Mouse (Mus musculus) hindbrain, embryonic 11.5 days (tissue): Measurements from ENCODE around the gene Tmem33. TPM values are rescaled to one million over a fixed set of nuclear protein-coding genes. Genes with fewer than 3 reads are reported as not detected.

Source experiments
- ATAC-seq: fragments of 200-750 bp; cut with Nextera tagmentation; 2 replicates; pipeline ENCODE4 v1.8.0; 2017; ENCODE audit warnings: mild to moderate bottlenecking, moderate TSS enrichment, moderate library complexity; ENCODE audit not compliant: low FRiP score
- DNase-seq: peaks from one replicate; pipeline ENCODE4 v3.0.0-alpha.2; 2015; ENCODE audit warnings: low spot score
- H3K27ac ChIP-seq: fragments of 300-500 bp; sonication (generic); 2 replicates; pipeline ENCODE4 v1.5.1; 2014; ENCODE audit warnings: mild to moderate bottlenecking, low read depth, low read length
- H3K27me3 ChIP-seq: fragments of 300-500 bp; sonication (generic); 2 replicates; pipeline ENCODE4 v1.6.1; 2014; ENCODE audit warnings: mild to moderate bottlenecking, low read length, moderate library complexity, mixed read lengths; ENCODE audit not compliant: control insufficient read depth, insufficient read depth
- H3K36me3 ChIP-seq: fragments of 300-500 bp; sonication (generic); 2 replicates; pipeline ENCODE4 v1.6.1; 2014; ENCODE audit warnings: mild to moderate bottlenecking, low read length, moderate library complexity, mixed read lengths; ENCODE audit not compliant: control insufficient read depth, insufficient read depth
- H3K4me1 ChIP-seq: fragments of 300-500 bp; sonication (generic); replicated peaks from 2 replicates; pipeline ENCODE4 v1.6.1; 2014; ENCODE audit warnings: low read length, mixed read lengths; ENCODE audit not compliant: control insufficient read depth, insufficient read depth
- H3K4me2 ChIP-seq: fragments of 300-500 bp; sonication (generic); replicated peaks from 2 replicates; pipeline ENCODE4 v1.6.1; 2014; ENCODE audit warnings: mild to moderate bottlenecking, low read depth, low read length
- H3K4me3 ChIP-seq: fragments of 300-500 bp; sonication (generic); 2 replicates; pipeline ENCODE4 v1.5.1; 2014; ENCODE audit warnings: low read depth, low read length
- H3K9ac ChIP-seq: fragments of 300-500 bp; sonication (generic); 2 replicates; pipeline ENCODE4 v1.6.1; 2014; ENCODE audit warnings: low read depth, low read length
- H3K9me3 ChIP-seq: fragments of 300-500 bp; sonication (generic); 2 replicates; pipeline ENCODE4 v1.6.1; 2016; ENCODE audit warnings: low read length; ENCODE audit not compliant: control insufficient read depth
- WGBS: fragments of 180-500 bp; shearing (Covaris S2); extraction: QIAGEN DNeasy Blood & Tissue Kit; methylation state at CpG from one replicate; pipeline ENCODE4 v1.1.7; 2014; 5-methylcytosine and 5-hydroxymethylcytosine counted together
- polyA plus RNA-seq: library from polyadenylated mRNA; unstranded; fragments of >200 nt; fragmentation: Nextera tagmentation; extraction: Ambion mirVana; gene quantifications from 2 replicates; pipeline ENCODE4 v1.2.1, GENCODE M21; 2014

The Tmem33 gene
- polyA plus RNA-seq, 1 experiment from 2014 or later: 118 TPM

GRCm38 (mm10) chr5:67223391-67224121 lies 36.8 kb upstream of the Tmem33 start:
- no peak overlapping the region for H3K4me2 ChIP-seq
- 2% methylated on average over 15 of the region's 15 CpGs for WGBS
- H3K27me3 ChIP-seq: peaks cover 87% of the 10 kb centered on the region
- DNase-seq: no peak
- no peak overlapping the region for H3K4me3 ChIP-seq
- no peak overlapping the region for H3K9ac ChIP-seq
- peaks cover 4% of the 10 kb centered on the region for H3K9me3 ChIP-seq
- ATAC-seq: peak; percentile 12; the same call in 1 of the 2 replicates
- no peaks in the 10 kb centered on the region for H3K36me3 ChIP-seq
- peaks cover 10% of the 10 kb centered on the region for H3K4me1 ChIP-seq
- H3K27ac ChIP-seq: peak overlapping the region; percentile 43

GRCm38 (mm10) chr5:67224122-67224502 lies 36.3 kb upstream of the Tmem33 start:
- Histone ChIP-seq H3K27me3 (peaks cover 87% of the 10 kb centered on the region), H3K36me3 (no peaks in the 10 kb centered on the region), H3K27ac (peak overlapping the region; percentile 43; the same call in 1 of the 2 replicates), H3K4me2 (no peak overlapping the region), H3K4me1 (peaks cover 10% of the 10 kb centered on the region), H3K9ac (no peak overlapping the region), H3K9me3 (peaks cover 4% of the 10 kb centered on the region), H3K4me3 (no peak overlapping the region)
- no peak for ATAC-seq
- DNase-seq: no peak
- 9% methylated on average over 6 of the region's 6 CpGs for WGBS

- Histone ChIP-seq H3K36me3 (no peaks in the 10 kb centered on the region), H3K9ac (no peak overlapping the region), H3K4me1 (peaks cover 13% of the 10 kb centered on the region), H3K4me2 (no peak overlapping the region), H3K27me3 (peaks cover 90% of the 10 kb centered on the region), H3K9me3 (peaks cover 4% of the 10 kb centered on the region), H3K27ac (no peak overlapping the region), H3K4me3 (no peak overlapping the region)
- 40% methylated on average over 7 of the region's 7 CpGs for WGBS
- ATAC-seq: no peak
- DNase-seq: no peak
Measured at GRCm38 (mm10) chr5:67225758-67226157, 34.6 kb upstream of the Tmem33 start.

- Histone ChIP-seq H3K4me1 (peaks cover 15% of the 10 kb centered on the region), H3K9me3 (peaks cover 4% of the 10 kb centered on the region), H3K9ac (no peak overlapping the region), H3K27ac (peak overlapping the region; percentile 58; the same call in 1 of the 2 replicates), H3K4me2 (no peak overlapping the region), H3K4me3 (peak overlapping the region; percentile 18), H3K27me3 (peaks cover 90% of the 10 kb centered on the region), H3K36me3 (no peaks in the 10 kb centered on the region)
- WGBS: 5% methylated on average over 11 of the region's 11 CpGs
- ATAC-seq (no peak; the same call in 1 of the 2 replicates), DNase-seq (no peak)
Measured at GRCm38 (mm10) chr5:67227261-67227660, 33.1 kb upstream of the Tmem33 start.

GRCm38 (mm10) chr5:67227682-67228444 lies 32.5 kb upstream of the Tmem33 start:
- peaks cover 11% of the 10 kb centered on the region for H3K4me1 ChIP-seq
- H3K27me3 ChIP-seq: peaks cover 90% of the 10 kb centered on the region
- H3K27ac ChIP-seq: peak overlapping the region; percentile 58
- ATAC-seq (peak; percentile 53), DNase-seq (no peak)
- H3K4me3 ChIP-seq: peak overlapping the region; percentile 18
- under 1% methylated on average over 15 of the region's 15 CpGs for WGBS
- H3K4me2 ChIP-seq: 0 out of 2 replicates have a peak overlapping the region, but pooled peaks have one; percentile 17
- peaks cover 4% of the 10 kb centered on the region for H3K9me3 ChIP-seq
- 0 out of 2 replicates have a peak overlapping the region, but pooled peaks have one; percentile 32 for H3K9ac ChIP-seq
- H3K36me3 ChIP-seq: no peaks in the 10 kb centered on the region

GRCm38 (mm10) chr5:67234682-67235081 lies 25.7 kb upstream of the Tmem33 start:
- no peak overlapping the region for H3K9ac ChIP-seq
- ATAC-seq (no peak), DNase-seq (no peak)
- H3K27me3 ChIP-seq: peaks cover 57% of the 10 kb centered on the region
- H3K4me2 ChIP-seq: no peak overlapping the region
- H3K27ac ChIP-seq: no peak overlapping the region
- no peaks in the 10 kb centered on the region for H3K9me3 ChIP-seq
- no peaks in the 10 kb centered on the region for H3K36me3 ChIP-seq
- peaks cover 7% of the 10 kb centered on the region for H3K4me1 ChIP-seq
- WGBS: 32% methylated on average over 4 of the region's 4 CpGs
- H3K4me3 ChIP-seq: no peak overlapping the region

- Histone ChIP-seq H3K9me3 (no peaks in the 10 kb centered on the region), H3K4me2 (no peak overlapping the region), H3K4me1 (peaks cover 7% of the 10 kb centered on the region), H3K4me3 (no peak overlapping the region), H3K36me3 (no peaks in the 10 kb centered on the region), H3K27ac (no peak overlapping the region), H3K9ac (no peak overlapping the region), H3K27me3 (peaks cover 50% of the 10 kb centered on the region)
- DNase-seq (no peak), ATAC-seq (no peak)
- WGBS: 68% methylated on average over 3 of the region's 3 CpGs
Measured at GRCm38 (mm10) chr5:67235462-67235861, 24.9 kb upstream of the Tmem33 start.

- WGBS: 93% methylated on average over 3 of the region's 3 CpGs
- Histone ChIP-seq H3K9ac (no peak overlapping the region), H3K4me1 (no peaks in the 10 kb centered on the region), H3K4me2 (no peak overlapping the region), H3K4me3 (no peak overlapping the region), H3K36me3 (no peaks in the 10 kb centered on the region), H3K9me3 (no peaks in the 10 kb centered on the region), H3K27ac (no peak overlapping the region), H3K27me3 (peaks cover 39% of the 10 kb centered on the region)
- no peak for ATAC-seq
- no peak for DNase-seq
Measured at GRCm38 (mm10) chr5:67236601-67237000, 23.8 kb upstream of the Tmem33 start.
